Mouse (Mus musculus) C2C12 (cell line): Measurements from ENCODE around the gene A930004D18Rik. TPM values are rescaled to one million over a fixed set of nuclear protein-coding genes. Genes with fewer than 3 reads are reported as not detected.
A peak's percentile ranks its signal among the peaks of the same experiment; 100 is the strongest.

Experiments
- H3K27me3 ChIP-seq: one replicate; pipeline ENCODE4 v1.6.1; 2011; ENCODE audit not compliant: control insufficient read depth, insufficient read depth, insufficient read length
- H3K36me3 ChIP-seq: one replicate; pipeline ENCODE4 v1.6.1; 2011; ENCODE audit not compliant: control insufficient read depth, insufficient read depth
- H3K4me3 ChIP-seq: one replicate; pipeline ENCODE4 v1.5.1; 2011; ENCODE audit warnings: mild to moderate bottlenecking, control low read depth; ENCODE audit not compliant: poor library complexity, insufficient read depth, severe bottlenecking
- H3K79me2 ChIP-seq: one replicate; pipeline ENCODE4 v1.6.1; 2011; ENCODE audit not compliant: control insufficient read depth, insufficient read depth
- H3K79me3 ChIP-seq: one replicate; pipeline ENCODE4 v1.6.1; 2011; ENCODE audit warnings: low read depth, control low read depth
- H3ac ChIP-seq: one replicate; pipeline ENCODE3; 2011; ENCODE audit warnings: low read depth; ENCODE audit not compliant: control insufficient read depth, insufficient read length
- CEBPB ChIP-seq: IDR thresholded peaks from one replicate; pipeline ENCODE4 v1.6.1; 2011; ENCODE audit warnings: low read depth, mild to moderate bottlenecking, control low read depth, moderate library complexity
- CTCF ChIP-seq: IDR thresholded peaks from one replicate; pipeline ENCODE4 v1.5.1; 2011; ENCODE audit not compliant: control insufficient read depth, insufficient read depth, insufficient read length
- FOSL1 ChIP-seq: IDR thresholded peaks from one replicate; pipeline ENCODE4 v1.8.0; 2011; ENCODE audit warnings: mild to moderate bottlenecking, low read length; ENCODE audit not compliant: poor library complexity, insufficient read depth, severe bottlenecking
- MAX ChIP-seq: IDR thresholded peaks from one replicate; pipeline ENCODE4 v1.6.1; 2011; ENCODE audit warnings: mild to moderate bottlenecking, control low read depth
- MYOD1 ChIP-seq: IDR thresholded peaks from one replicate; pipeline ENCODE4 v1.6.1; 2011; ENCODE audit warnings: low read depth; ENCODE audit not compliant: control insufficient read depth, insufficient read length
- MYOG ChIP-seq: IDR thresholded peaks from one replicate; pipeline ENCODE4 v1.6.1; 2011; ENCODE audit not compliant: control insufficient read depth, insufficient read length; ENCODE audit errors: extremely low read depth
- USF1 ChIP-seq: IDR thresholded peaks from one replicate; pipeline ENCODE4 v1.6.1; 2011; ENCODE audit warnings: low read depth, mild to moderate bottlenecking, control low read depth, moderate library complexity
- polyA plus RNA-seq: library from polyadenylated mRNA; unstranded; fragments of >200 nt; fragmentation: generic; extraction: Trizol; gene quantifications from one replicate; pipeline ENCODE4 v1.2.1, GENCODE M21; 2012; ENCODE audit warnings: missing spikeins

A930004D18Rik gene
- polyA plus RNA-seq, 1 experiment, result 3.9 TPM

GRCm38 (mm10) chr2:18031271-18031821, 6.2 kb downstream of the A930004D18Rik start:
- H3K4me3 ChIP-seq, result no peak overlapping the region
- no peak overlapping the region for H3ac ChIP-seq
- peaks cover under 1% of the 10 kb centered on the region for H3K36me3 ChIP-seq
- H3K27me3 ChIP-seq, result no peaks in the 10 kb centered on the region
- TF ChIP-seq CTCF (no peak), USF1 (no peak), CEBPB (no peak), MYOG (no peak), MAX (no peak), MYOD1 (no peak), FOSL1 (no peak)
- peaks cover 7% of the 10 kb centered on the region for H3K79me2 ChIP-seq
- H3K79me3 ChIP-seq, result no peaks in the 10 kb centered on the region

DNA sequence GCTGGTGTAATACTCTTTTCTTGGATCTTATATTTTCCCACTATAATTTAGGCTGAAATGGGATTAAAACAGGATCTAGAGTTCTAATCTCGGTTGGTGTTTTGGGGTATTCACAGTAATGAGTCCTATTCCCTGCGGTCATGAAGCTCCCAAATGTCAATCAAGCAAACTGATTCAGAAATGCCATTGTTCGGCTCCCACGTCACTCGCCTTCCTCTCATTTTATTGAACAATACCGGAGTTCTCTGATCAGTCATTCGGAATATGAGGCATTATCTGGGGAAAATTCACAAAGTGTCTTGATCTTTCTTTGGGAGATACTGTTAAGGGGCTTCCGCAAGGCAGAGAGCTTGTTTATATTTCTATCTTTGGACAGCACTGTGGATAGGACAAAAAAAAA, 7.0 kb downstream of the A930004D18Rik start:
- TF ChIP-seq USF1 (no peak), MYOG (no peak), CTCF (no peak), CEBPB (no peak), MYOD1 (no peak), MAX (no peak), FOSL1 (no peak)
- Histone ChIP-seq H3K36me3 (peaks cover 9% of the 10 kb centered on the region), H3ac (no peak overlapping the region), H3K4me3 (no peak overlapping the region), H3K79me2 (peaks cover 7% of the 10 kb centered on the region), H3K79me3 (peaks cover 4% of the 10 kb centered on the region), H3K27me3 (no peaks in the 10 kb centered on the region)

- H3K4me3 ChIP-seq, result no peak overlapping the region
- H3K79me2 ChIP-seq, result peaks cover 7% of the 10 kb centered on the region
- no peak for TF ChIP-seq CTCF
- TF ChIP-seq MYOD1, result no peak
- no peak for TF ChIP-seq MAX
- no peak for TF ChIP-seq USF1
- TF ChIP-seq MYOG, result no peak
- TF ChIP-seq CEBPB, result no peak
- no peak for TF ChIP-seq FOSL1
- H3K36me3 ChIP-seq, result peaks cover 9% of the 10 kb centered on the region
- peaks cover 4% of the 10 kb centered on the region for H3K79me3 ChIP-seq
- no peaks in the 10 kb centered on the region for H3K27me3 ChIP-seq
- H3ac ChIP-seq, result no peak overlapping the region
Measured at GRCm38 (mm10) chr2:18029656-18030055, 7.9 kb downstream of the A930004D18Rik start.

DNA sequence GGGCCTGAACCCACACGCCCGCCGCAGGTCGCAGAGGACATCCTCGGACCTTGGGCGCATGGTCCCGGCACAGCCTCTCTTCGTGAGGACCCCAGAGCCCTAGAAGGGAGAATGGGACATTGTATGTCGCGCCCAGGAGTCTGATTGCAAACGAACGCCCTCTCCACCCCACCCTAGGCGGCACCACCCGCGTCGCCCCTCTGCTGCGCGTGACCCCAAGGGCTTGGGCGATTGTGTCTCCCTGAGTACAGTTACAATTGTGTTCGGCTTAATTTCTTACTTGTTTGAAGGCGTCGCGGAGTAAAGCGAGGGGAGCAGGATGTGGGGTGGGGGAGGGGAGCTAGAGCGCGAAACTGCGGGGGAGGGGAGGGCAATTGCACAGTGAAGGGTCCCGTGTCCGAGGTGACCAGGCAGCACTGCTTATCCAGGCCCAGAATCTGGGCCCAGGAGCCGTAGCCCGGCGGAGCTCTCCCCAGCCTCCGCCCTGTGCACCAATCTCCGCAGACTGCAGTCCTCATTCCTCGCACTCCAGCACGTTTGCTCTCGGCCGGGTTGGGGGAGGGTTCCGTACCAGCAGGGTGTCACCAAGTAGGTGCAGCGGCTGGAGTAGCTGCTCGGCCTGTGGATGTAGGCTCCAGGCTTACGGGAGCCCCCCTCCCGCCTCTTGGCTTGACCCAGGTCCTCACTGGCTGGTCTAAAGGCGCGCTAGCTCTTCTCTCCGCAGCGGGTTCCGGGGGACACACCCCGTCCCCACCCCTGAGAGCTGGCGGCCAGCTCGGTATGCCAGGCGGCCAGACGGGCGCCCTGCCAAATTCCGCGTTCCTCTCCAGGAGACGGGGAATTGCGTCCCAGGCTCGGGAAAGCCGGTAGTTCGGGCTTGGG, 9.2 kb downstream of the A930004D18Rik start:
- H3K4me3 ChIP-seq, result peak overlapping the region; percentile 65
- H3ac ChIP-seq, result peak overlapping the region; percentile 53
- no peaks in the 10 kb centered on the region for H3K27me3 ChIP-seq
- H3K79me3 ChIP-seq, result peaks cover 4% of the 10 kb centered on the region
- H3K79me2 ChIP-seq, result peaks cover 7% of the 10 kb centered on the region
- H3K36me3 ChIP-seq, result peaks cover 9% of the 10 kb centered on the region
- TF ChIP-seq CTCF (no peak), FOSL1 (no peak), MYOG (no peak), CEBPB (no peak), MYOD1 (no peak), MAX (peak; percentile 60), USF1 (no peak)

GRCm38 (mm10) chr2:18027448-18028139, 9.9 kb downstream of the A930004D18Rik start:
- no peak for TF ChIP-seq USF1
- TF ChIP-seq FOSL1, result no peak
- TF ChIP-seq MAX, result peak; percentile 46
- TF ChIP-seq CTCF, result peak; percentile 91
- no peak for TF ChIP-seq MYOG
- Histone ChIP-seq H3K27me3 (no peaks in the 10 kb centered on the region), H3K79me2 (peaks cover 7% of the 10 kb centered on the region), H3K4me3 (peak overlapping the region; percentile 65), H3K79me3 (peaks cover 4% of the 10 kb centered on the region), H3ac (peak overlapping the region; percentile 53), H3K36me3 (peaks cover 9% of the 10 kb centered on the region)
